Mouse (Mus musculus) limb, embryonic 13.5 days (tissue): ENCODE results near the gene Hoxa13. TPM values are rescaled to one million over a fixed set of nuclear protein-coding genes. Genes with fewer than 3 reads are reported as not detected.
A peak's percentile ranks its signal among the peaks of the same experiment; 100 is the strongest.

Experiments
- ATAC-seq: fragments of 200-750 bp; cut with Nextera tagmentation; 2 replicates; pipeline ENCODE4 v1.8.0; 2017; ENCODE audit warnings: low read depth, moderate number of reproducible peaks, moderate TSS enrichment; ENCODE audit not compliant: low FRiP score
- H3K27ac ChIP-seq: fragments of 300-500 bp; sonication (generic); 2 replicates; pipeline ENCODE4 v1.5.1; 2015; ENCODE audit warnings: inconsistent platforms, mild to moderate bottlenecking, moderate library complexity
- H3K27me3 ChIP-seq: fragments of 300-500 bp; sonication (generic); 2 replicates; pipeline ENCODE4 v1.6.1; 2015; ENCODE audit warnings: mild to moderate bottlenecking, inconsistent platforms
- H3K36me3 ChIP-seq: fragments of 300-500 bp; sonication (generic); 2 replicates; pipeline ENCODE4 v1.6.1; 2015; ENCODE audit warnings: inconsistent platforms, mild to moderate bottlenecking, moderate library complexity
- H3K4me1 ChIP-seq: fragments of 300-500 bp; sonication (generic); 2 replicates; pipeline ENCODE4 v1.6.1; 2015; ENCODE audit warnings: inconsistent platforms
- H3K4me2 ChIP-seq: fragments of 300-500 bp; sonication (generic); replicated peaks from 2 replicates; pipeline ENCODE4 v1.6.1; 2015; ENCODE audit warnings: inconsistent platforms, mild to moderate bottlenecking, moderate library complexity
- H3K4me3 ChIP-seq: fragments of 300-500 bp; sonication (generic); 2 replicates; pipeline ENCODE4 v1.5.1; 2015; ENCODE audit warnings: moderate library complexity, mild to moderate bottlenecking, inconsistent platforms
- H3K9ac ChIP-seq: fragments of 300-500 bp; sonication (generic); 2 replicates; pipeline ENCODE4 v1.6.1; 2015; ENCODE audit warnings: mild to moderate bottlenecking, inconsistent platforms
- H3K9me3 ChIP-seq: fragments of 300-500 bp; sonication (generic); 2 replicates; pipeline ENCODE4 v1.6.1; 2016; ENCODE audit warnings: inconsistent platforms
- WGBS: fragments of 180-500 bp; shearing (Covaris S2); methylation state at CpG from one replicate; pipeline ENCODE4 v1.1.7; 2015; 5-methylcytosine and 5-hydroxymethylcytosine counted together
- polyA plus RNA-seq: library from polyadenylated mRNA; unstranded; fragments of >200 nt; fragmentation: Nextera tagmentation; extraction: Ambion mirVana; gene quantifications from 2 replicates; pipeline ENCODE4 v1.2.1, GENCODE M21; 2015

Gene Hoxa13
- polyA plus RNA-seq = 24.5 and 27.7 TPM in 2 replicates

DNA sequence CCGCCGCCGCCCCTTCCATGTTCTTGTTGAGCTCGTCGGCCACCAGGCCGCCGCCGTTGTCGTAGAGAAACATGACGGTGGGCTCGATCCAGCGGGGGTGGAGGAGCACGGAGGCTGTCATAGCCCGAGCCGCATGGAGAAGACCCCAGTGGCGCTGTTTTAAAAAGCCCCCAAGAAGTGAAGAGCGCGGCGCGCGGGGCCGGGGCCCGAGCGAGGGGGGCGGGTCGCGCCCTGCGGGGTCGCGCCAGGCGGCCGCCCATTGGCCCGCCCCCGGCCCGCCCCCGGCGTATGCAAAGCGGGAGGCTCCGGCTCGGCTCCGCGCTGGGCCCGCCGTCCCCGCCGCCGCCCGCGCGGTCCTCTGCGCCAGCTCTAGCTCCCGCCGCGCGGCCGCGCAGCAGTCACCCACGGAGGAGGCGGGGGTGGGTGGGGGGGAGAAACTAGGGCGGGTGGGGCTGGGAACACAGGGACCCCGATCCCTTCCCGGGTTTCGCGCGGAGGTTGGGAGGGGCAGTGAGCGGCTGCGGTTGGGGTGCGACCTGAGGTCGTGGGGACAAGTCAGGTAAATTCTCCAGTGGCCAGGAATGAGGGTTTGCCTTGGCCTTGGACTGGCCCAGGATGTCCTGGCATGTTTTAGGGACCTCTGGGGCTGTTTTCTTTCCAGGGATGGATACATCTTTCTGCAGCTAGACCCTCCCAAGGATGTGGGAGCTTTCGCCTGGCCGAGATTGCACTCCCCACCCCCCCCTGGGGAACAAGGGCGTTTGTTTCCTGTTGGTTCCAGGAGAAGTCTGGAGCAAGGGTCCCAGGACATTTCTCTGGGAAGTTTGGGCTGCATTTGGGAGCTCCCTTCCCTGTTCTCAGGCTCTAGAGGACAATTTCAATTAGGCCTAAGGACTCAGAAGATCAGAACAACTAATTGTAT, at the start of gene Hoxa13:
Gene Hoxa13 (minus strand): TSS at position 227 of the 922 bp plus-strand sequence.
- peaks cover 19% of the 10 kb centered on the region for H3K27me3 ChIP-seq
- peaks cover 23% of the 10 kb centered on the region for H3K4me1 ChIP-seq
- peak within 1 kb of the TSS; percentile 69 for H3K4me2 ChIP-seq
- H3K27ac ChIP-seq = peak within 1 kb of the TSS; percentile 97
- no peaks in the 10 kb centered on the region for H3K9me3 ChIP-seq
- H3K4me3 ChIP-seq = peak within 1 kb of the TSS; percentile 95
- no peaks in the 10 kb centered on the region for H3K36me3 ChIP-seq
- H3K9ac ChIP-seq = peak within 1 kb of the TSS; percentile 100
- WGBS = under 1% methylated on average over 26 of the region's 72 CpGs
- peak; percentile 90 for ATAC-seq

DNA sequence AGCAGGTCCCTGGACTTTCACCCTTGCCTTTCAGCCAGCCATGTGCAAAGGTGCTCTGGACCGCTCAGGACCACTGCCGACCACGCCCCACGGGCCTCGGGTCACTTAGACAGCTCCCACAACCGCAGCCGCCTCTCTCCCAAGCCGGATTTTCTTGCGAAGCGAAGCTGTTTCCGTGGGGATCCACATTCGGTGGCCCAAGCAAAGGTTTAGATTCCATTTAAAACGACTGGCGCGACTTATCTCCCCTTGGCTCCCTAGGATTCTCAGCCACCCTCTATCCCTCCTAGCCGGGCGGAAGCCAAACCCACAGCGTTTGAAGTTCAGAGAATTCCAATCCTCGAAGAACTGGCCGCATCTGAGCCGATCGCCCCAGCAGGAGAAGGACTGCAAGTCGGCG, 49.7 kb upstream of the Hoxa13 start:
- H3K36me3 ChIP-seq = no peaks in the 10 kb centered on the region
- no peak for ATAC-seq
- WGBS = 1% methylated on average over 24 of the region's 24 CpGs
- H3K4me2 ChIP-seq = peak overlapping the region; percentile 72
- H3K9ac ChIP-seq = peak overlapping the region; percentile 62
- peaks cover 47% of the 10 kb centered on the region for H3K4me1 ChIP-seq
- no peaks in the 10 kb centered on the region for H3K9me3 ChIP-seq
- no peak overlapping the region for H3K27ac ChIP-seq
- peak overlapping the region; percentile 34 for H3K4me3 ChIP-seq
- peaks cover 96% of the 10 kb centered on the region for H3K27me3 ChIP-seq

GRCm38 (mm10) chr6:52309766-52310165, 49.1 kb upstream of the Hoxa13 start:
- no peak for ATAC-seq

GRCm38 (mm10) chr6:52305877-52306389, 45.3 kb upstream of the Hoxa13 start:
- ATAC-seq = peak; percentile 67; the same call in 1 of the 2 replicates
- Histone ChIP-seq H3K4me1 (peaks cover 21% of the 10 kb centered on the region), H3K27me3 (peaks cover 72% of the 10 kb centered on the region), H3K9ac (peak overlapping the region; percentile 66), H3K4me2 (peak overlapping the region; percentile 76), H3K4me3 (peak overlapping the region; percentile 51), H3K9me3 (no peaks in the 10 kb centered on the region), H3K27ac (no peak overlapping the region), H3K36me3 (no peaks in the 10 kb centered on the region)
- WGBS = under 1% methylated on average over 30 of the region's 30 CpGs

More at GRCm38 (mm10) chr6:52309766-52310165, 49.1 kb upstream of the Hoxa13 start:
- H3K4me1 ChIP-seq = peaks cover 44% of the 10 kb centered on the region
- H3K4me2 ChIP-seq = peak overlapping the region; percentile 72
- H3K27ac ChIP-seq = no peak overlapping the region
- no peak overlapping the region for H3K9ac ChIP-seq
- peak overlapping the region; percentile 34; the same call in 1 of the 2 replicates for H3K4me3 ChIP-seq
- no peaks in the 10 kb centered on the region for H3K9me3 ChIP-seq
- H3K27me3 ChIP-seq = peaks cover 95% of the 10 kb centered on the region
- no peaks in the 10 kb centered on the region for H3K36me3 ChIP-seq
- WGBS = 43% methylated on average over 10 of the region's 10 CpGs

DNA sequence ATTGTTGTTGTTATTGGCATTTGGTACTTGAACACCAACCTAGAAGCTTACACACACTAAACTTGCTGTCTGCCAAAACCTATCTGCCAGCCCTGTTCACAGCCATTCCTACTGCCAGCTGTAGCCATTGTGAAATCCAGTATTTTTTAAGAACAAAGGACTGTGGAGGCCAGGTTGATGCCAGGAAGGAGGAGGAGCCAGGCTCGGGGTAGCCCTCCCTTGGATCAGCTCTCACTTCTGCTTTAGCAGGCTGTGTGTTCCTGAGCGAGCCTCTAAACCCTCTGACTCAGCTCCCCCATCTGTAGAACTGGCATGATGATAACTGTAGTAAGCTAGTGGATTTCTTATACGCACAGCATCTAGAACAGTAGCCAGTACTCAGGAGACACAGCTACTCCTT, 42.7 kb upstream of the Hoxa13 start:
- WGBS = 57% methylated on average over 3 of the region's 3 CpGs
- Histone ChIP-seq H3K4me2 (no peak overlapping the region), H3K4me3 (no peak overlapping the region), H3K4me1 (peaks cover 12% of the 10 kb centered on the region; the same call in 1 of the 2 replicates), H3K27ac (no peak overlapping the region), H3K9ac (no peak overlapping the region), H3K9me3 (no peaks in the 10 kb centered on the region), H3K27me3 (peaks cover 61% of the 10 kb centered on the region), H3K36me3 (no peaks in the 10 kb centered on the region)
- ATAC-seq = no peak

DNA sequence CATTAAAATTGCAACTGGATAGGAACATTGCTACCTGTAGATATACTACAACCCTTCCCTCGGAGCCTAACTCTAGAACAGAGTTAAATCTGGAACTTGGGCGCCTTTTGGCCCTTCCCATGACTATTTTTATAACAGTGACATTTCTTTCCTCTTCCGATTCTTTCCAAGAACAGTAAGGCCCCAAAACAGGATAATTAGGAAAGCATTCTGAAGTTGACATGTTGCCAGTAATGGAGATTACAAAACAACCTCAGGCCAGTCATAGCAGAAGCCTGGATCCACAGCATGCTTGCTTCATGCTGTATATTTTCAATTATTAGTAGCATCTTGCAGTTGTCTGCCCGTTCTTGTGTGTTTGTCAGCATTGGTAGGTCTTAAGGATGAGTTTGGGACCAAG, 40.1 kb upstream of the Hoxa13 start:
- no peak for ATAC-seq
- Histone ChIP-seq H3K4me1 (0 out of 2 replicates have a peak, but pooled peaks cover 3% of the 10 kb centered on the region), H3K4me3 (no peak overlapping the region), H3K36me3 (no peaks in the 10 kb centered on the region), H3K4me2 (no peak overlapping the region), H3K27ac (no peak overlapping the region), H3K9ac (no peak overlapping the region), H3K27me3 (peaks cover 42% of the 10 kb centered on the region), H3K9me3 (no peaks in the 10 kb centered on the region)
- WGBS = 83% methylated on average over 4 of the region's 4 CpGs

DNA sequence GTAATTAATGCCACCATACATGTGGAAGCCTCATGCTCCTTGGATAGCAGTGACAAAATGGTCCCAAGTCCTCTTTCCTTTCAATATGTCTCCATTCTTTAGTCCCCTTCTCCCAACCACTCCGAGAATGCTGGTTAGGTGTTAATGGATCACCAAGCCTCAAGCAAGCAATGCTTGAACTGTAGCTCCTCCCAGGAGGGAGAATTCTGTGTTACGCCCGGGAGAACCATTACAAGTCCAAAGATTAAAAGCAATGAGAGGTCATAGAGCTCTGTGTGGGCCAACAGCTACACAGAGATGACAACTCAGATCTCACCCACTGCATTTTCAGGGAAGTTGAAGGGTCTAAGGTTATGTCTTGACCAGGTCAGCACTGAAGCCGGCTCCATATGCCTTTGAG, 37.8 kb upstream of the Hoxa13 start:
- H3K9me3 ChIP-seq = no peaks in the 10 kb centered on the region
- no peak for ATAC-seq
- H3K9ac ChIP-seq = no peak overlapping the region
- H3K4me1 ChIP-seq = no peaks in the 10 kb centered on the region
- H3K4me2 ChIP-seq = no peak overlapping the region
- H3K27me3 ChIP-seq = peaks cover 35% of the 10 kb centered on the region
- no peak overlapping the region for H3K4me3 ChIP-seq
- 78% methylated on average over 4 of the region's 4 CpGs for WGBS
- no peak overlapping the region for H3K27ac ChIP-seq
- no peaks in the 10 kb centered on the region for H3K36me3 ChIP-seq

DNA sequence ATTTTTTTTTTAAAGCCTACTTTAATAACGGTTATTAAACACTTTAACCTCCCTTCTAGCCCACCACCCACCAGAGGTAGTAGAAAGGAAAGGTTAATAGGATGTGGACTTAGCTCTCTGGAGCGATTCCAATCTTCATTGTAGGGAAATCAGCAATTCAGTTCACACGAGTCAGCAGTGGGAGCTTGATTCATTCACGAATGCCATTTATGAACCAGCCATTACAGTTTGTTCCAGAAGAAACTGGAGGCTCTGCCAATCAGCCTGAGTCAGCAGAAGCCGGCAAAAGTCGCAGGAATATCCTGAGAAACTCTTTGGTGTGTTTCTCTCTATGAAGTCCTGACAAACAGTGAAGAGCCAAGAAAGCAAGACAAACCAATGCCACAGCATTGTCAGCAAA, 33.9 kb upstream of the Hoxa13 start:
- no peak overlapping the region for H3K4me3 ChIP-seq
- no peak overlapping the region for H3K9ac ChIP-seq
- no peak for ATAC-seq
- H3K4me2 ChIP-seq = no peak overlapping the region
- no peaks in the 10 kb centered on the region for H3K36me3 ChIP-seq
- H3K4me1 ChIP-seq = peaks cover 20% of the 10 kb centered on the region
- no peak overlapping the region for H3K27ac ChIP-seq
- no peaks in the 10 kb centered on the region for H3K9me3 ChIP-seq
- peaks cover 44% of the 10 kb centered on the region for H3K27me3 ChIP-seq
- 73% methylated on average over 6 of the region's 6 CpGs for WGBS

GRCm38 (mm10) chr6:52292328-52292727, 31.6 kb upstream of the Hoxa13 start:
- no peak overlapping the region for H3K9ac ChIP-seq

GRCm38 (mm10) chr6:52291021-52291860, 30.6 kb upstream of the Hoxa13 start:
- Histone ChIP-seq H3K4me1 (peaks cover 20% of the 10 kb centered on the region), H3K4me3 (peak overlapping the region; percentile 43), H3K27me3 (peaks cover 47% of the 10 kb centered on the region), H3K27ac (no peak overlapping the region), H3K9me3 (no peaks in the 10 kb centered on the region), H3K9ac (peak overlapping the region; percentile 63), H3K36me3 (no peaks in the 10 kb centered on the region), H3K4me2 (peak overlapping the region; percentile 77)
- peak; percentile 69 for ATAC-seq
- WGBS = 3% methylated on average over 45 of the region's 45 CpGs

More at GRCm38 (mm10) chr6:52292328-52292727, 31.6 kb upstream of the Hoxa13 start:
- Histone ChIP-seq H3K4me2 (0 out of 2 replicates have a peak overlapping the region, but pooled peaks have one; percentile 5), H3K9me3 (no peaks in the 10 kb centered on the region), H3K27ac (no peak overlapping the region), H3K36me3 (no peaks in the 10 kb centered on the region), H3K4me3 (no peak overlapping the region), H3K27me3 (peaks cover 50% of the 10 kb centered on the region), H3K4me1 (peaks cover 20% of the 10 kb centered on the region)
- 67% methylated on average over 7 of the region's 7 CpGs for WGBS
- ATAC-seq = no peak

DNA sequence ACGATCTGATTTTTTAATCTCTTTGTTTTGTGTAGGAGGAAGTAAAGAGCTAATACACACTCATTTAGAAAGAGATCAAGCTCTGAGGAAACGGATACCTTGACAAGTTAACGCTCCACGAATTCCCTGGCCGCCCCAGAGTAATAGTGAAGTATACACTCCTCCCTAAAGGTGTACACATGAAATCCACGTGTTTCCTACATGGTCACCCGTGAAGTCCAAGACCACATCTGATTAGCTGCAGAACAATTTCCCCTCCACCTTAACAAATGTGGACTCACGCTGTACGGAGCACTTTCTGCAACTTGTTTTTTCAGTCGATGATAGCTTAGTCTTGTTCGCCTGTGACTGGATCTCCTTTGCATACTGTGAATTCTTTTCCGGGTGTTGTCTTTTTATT, 29.5 kb upstream of the Hoxa13 start:
- no peak overlapping the region; the same call in 1 of the 2 replicates for H3K4me2 ChIP-seq
- H3K27me3 ChIP-seq = peaks cover 43% of the 10 kb centered on the region
- no peak for ATAC-seq
- H3K27ac ChIP-seq = no peak overlapping the region
- peaks cover 20% of the 10 kb centered on the region for H3K4me1 ChIP-seq
- 18% methylated on average over 12 of the region's 12 CpGs for WGBS
- H3K9ac ChIP-seq = no peak overlapping the region
- no peaks in the 10 kb centered on the region for H3K36me3 ChIP-seq
- H3K9me3 ChIP-seq = no peaks in the 10 kb centered on the region
- no peak overlapping the region for H3K4me3 ChIP-seq
